Mouse (Mus musculus) thymus, adult 18-20 months (tissue): ENCODE data around the gene Rnase12.

Source experiments
- DNase-seq, 2 experiments: peaks; one replicate each; pipeline ENCODE4 v3.0.0; 2022; ENCODE audit warnings: mixed read lengths in 2 of 2

Rnase12 gene

GRCm38 (mm10) chr14:51083805-51084204 lies 26.3 kb upstream of the Rnase12 start:
- no peak for DNase-seq

- peak in 1 of 2 experiments; percentile 46 for DNase-seq
Observed at GRCm38 (mm10) chr14:51082599-51083581, 25.4 kb upstream of the Rnase12 start.

- no peak for DNase-seq
Observed at GRCm38 (mm10) chr14:51081035-51081434, 23.6 kb upstream of the Rnase12 start.

GRCm38 (mm10) chr14:51079180-51079579 lies 21.7 kb upstream of the Rnase12 start:
- DNase-seq, result no peak

- no peak for DNase-seq
Observed at GRCm38 (mm10) chr14:51074335-51074734, 16.9 kb upstream of the Rnase12 start, which contains the start of gene Olfr750. Gene Olfr750 (minus strand): TSS chr14:51074435.

GRCm38 (mm10) chr14:51069617-51070016 lies 12.2 kb upstream of the Rnase12 start:
- no peak for DNase-seq

GRCm38 (mm10) chr14:51068956-51069355 lies 11.5 kb upstream of the Rnase12 start:
- no peak for DNase-seq

- DNase-seq, result no peak
Observed at GRCm38 (mm10) chr14:51060761-51061160, 3.3 kb upstream of the Rnase12 start.

GRCm38 (mm10) chr14:51054243-51055237 lies 2.9 kb downstream of the Rnase12 start:
- no peak for DNase-seq

GRCm38 (mm10) chr14:51053176-51053575 lies 4.3 kb downstream of the Rnase12 start:
- no peak for DNase-seq

- no peak for DNase-seq
Observed at GRCm38 (mm10) chr14:51051941-51052340, 5.5 kb downstream of the Rnase12 start.

- no peak for DNase-seq
Observed at GRCm38 (mm10) chr14:51050063-51050462, 7.4 kb downstream of the Rnase12 start, which contains the start of gene Rnase11. Gene Rnase11 (minus strand): TSS chr14:51050163.

- DNase-seq, result no peak
Observed at GRCm38 (mm10) chr14:51047846-51048245, 9.6 kb downstream of the Rnase12 start.

GRCm38 (mm10) chr14:51041769-51042168 lies 15.7 kb downstream of the Rnase12 start, which contains the start of gene Rnase9:
Gene Rnase9 (minus strand): TSS chr14:51041869.
- DNase-seq, result no peak

- no peak for DNase-seq
Observed at GRCm38 (mm10) chr14:51036214-51036613, 21.2 kb downstream of the Rnase12 start.

GRCm38 (mm10) chr14:51035206-51035605 lies 22.3 kb downstream of the Rnase12 start:
- DNase-seq, result no peak

- DNase-seq, result no peak
Observed at GRCm38 (mm10) chr14:51027387-51028155, 29.9 kb downstream of the Rnase12 start.

- DNase-seq, result peak; percentile 5 to 31
Observed at GRCm38 (mm10) chr14:51026391-51027133, 30.9 kb downstream of the Rnase12 start.

- no peak for DNase-seq
Observed at GRCm38 (mm10) chr14:51024820-51025219, 32.6 kb downstream of the Rnase12 start.

GRCm38 (mm10) chr14:51023457-51023856 lies 34.0 kb downstream of the Rnase12 start:
- DNase-seq, result no peak

- no peak for DNase-seq
Observed at GRCm38 (mm10) chr14:51017256-51017655, 40.2 kb downstream of the Rnase12 start.
